Mouse (Mus musculus) hematopoietic multipotent progenitor cell, adult 10-12 weeks (in vitro differentiated cells): ENCODE results near the gene Wdr83os. TPM values are rescaled to one million over a fixed set of nuclear protein-coding genes. Genes with fewer than 3 reads are reported as not detected.

ENCODE experiments used
- polyA plus RNA-seq: library from polyadenylated mRNA; stranded (reverse); fragments of >175 nt; gene quantifications from 2 replicates; pipeline ENCODE4 v1.2.3, GENCODE M21; 2012; ENCODE audit warnings: low replicate concordance

Wdr83os gene
- 5.6 and 16.3 TPM in 2 replicates for polyA plus RNA-seq

GRCm38 (mm10) chr8:85080532-85081215 lies at the start of gene Wdr83os:
TSS of gene Wdr83os (plus strand) at chr8:85080740.

DNA sequence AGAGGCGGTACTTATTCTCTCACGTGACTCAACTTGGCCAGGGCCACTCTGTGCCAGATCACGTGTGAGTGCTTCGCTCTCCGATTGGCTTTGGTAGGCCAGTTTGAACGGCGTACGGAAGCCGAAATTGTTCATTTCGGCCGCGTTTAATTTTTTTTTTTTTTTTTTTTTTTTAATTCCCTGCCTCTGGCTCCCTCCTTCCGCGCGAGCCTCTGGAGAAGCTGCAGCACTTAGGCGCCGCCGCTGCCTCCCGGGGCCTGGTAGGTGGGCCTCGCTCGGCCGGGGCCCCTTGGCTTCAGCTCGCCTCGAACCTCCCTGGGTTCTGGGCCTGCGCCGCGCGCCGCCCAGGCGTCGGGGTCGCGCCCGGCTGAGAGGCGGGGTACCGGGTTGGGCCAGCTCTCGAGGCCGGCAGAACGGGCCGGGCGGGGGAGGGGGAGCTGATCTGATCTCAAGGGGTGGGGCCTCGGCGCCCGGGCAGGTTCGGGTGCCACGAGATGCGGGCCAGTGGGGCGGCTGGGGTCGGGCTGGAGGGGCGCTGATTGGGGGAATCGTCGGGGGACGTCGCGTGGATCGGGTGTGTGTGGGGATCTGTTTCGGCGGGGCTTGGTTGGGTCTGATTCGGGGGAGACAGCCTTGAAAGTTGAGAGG lies 43.7 kb upstream of the Wdr83os start, which contains the start of gene Tnpo2:
Tnpo2 (plus strand) TSS at position 198 of the 648 bp plus-strand sequence.

GRCm38 (mm10) chr8:85059879-85060616 lies 20.5 kb upstream of the Wdr83os start, which contains the start of gene Fbxw9:
TSS of gene Fbxw9 (plus strand) at chr8:85060055.

GRCm38 (mm10) chr8:85067982-85068381 lies 12.6 kb upstream of the Wdr83os start, which contains the start of gene Gm5741:
TSS of gene Gm5741 (minus strand) at chr8:85067982.

DNA sequence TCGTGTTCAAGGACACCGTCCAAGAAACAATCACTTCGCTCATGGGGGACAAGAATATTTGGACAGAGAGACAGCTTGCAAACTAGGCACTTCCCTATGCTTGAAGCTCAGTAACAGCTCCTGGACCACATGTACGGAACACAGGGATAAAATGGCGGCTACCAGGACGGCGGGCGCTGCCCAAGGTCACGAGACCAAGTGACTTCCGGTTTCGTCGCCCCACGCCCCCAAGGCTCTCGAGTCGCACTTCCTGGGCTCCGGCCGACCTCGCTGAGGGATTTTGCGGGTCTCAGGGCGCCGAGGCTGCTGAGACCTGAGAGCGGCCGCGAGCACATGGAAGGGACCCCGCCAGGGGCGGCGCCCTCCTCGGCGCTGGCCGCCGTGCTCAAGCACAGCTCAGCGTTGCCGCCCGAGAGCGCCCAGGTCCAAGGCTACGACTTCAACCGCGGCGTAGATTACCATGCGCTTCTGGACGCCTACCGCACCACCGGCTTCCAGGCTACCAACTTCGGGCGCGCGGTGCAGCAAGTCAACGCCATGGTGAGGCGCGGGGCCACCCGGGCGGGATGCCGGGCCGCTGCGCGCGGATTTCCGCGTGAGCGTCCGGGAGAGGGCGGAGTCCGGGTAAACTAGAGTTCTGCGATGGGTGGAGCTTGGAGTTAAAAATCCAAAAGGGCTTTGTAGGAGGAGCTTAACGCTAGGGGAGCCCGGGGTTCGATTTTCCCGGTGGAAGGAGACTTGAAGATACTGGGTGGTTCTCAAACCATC lies 8.8 kb upstream of the Wdr83os start, which contains the start of gene Dhps:
Dhps (plus strand) TSS at position 244 of the 768 bp plus-strand sequence.

GRCm38 (mm10) chr8:85081216-85081555 lies 646 bp downstream of the Wdr83os start, which contains the start of gene Wdr83:
TSS of gene Wdr83 (minus strand) at chr8:85081306.

GRCm38 (mm10) chr8:85083108-85083813 lies 2.7 kb downstream of the Wdr83os start, which contains the start of gene Man2b1:
TSS of gene Man2b1 (plus strand) at chr8:85083270.

DNA sequence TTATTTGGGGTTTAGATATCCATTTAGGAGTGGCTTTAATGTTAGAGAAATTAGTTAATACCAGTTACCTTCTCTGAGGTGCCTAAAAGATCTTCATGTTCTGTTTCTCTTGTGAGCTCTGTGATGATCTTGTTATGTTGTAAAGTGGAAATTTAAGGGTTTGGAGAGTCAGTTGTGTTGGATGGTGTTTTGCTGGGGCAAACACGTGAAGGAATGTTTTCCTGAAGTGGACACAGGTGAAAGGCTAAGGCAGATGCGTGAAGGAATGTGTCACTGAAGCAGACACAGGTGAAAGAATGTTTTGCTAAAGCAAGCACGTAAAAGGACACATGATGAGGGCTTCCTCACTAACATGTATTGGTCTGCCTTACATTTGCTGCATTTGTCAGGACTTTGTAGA lies 42.5 kb downstream of the Wdr83os start, which contains the start of gene Zfp791:
Zfp791 (minus strand) TSS at position 101 of the 400 bp plus-strand sequence.

Other genes with a start within 250 kb of the Wdr83os start
- gene Gadd45gip1, start 249.2 kb upstream of the Wdr83os start, polyA plus RNA-seq: 27.9 and 40.8 TPM in 2 replicates
- gene Rad23a, start 240.1 kb upstream of the Wdr83os start, polyA plus RNA-seq: 457 and 479 TPM in 2 replicates
- gene Calr, start 233.8 kb upstream of the Wdr83os start, polyA plus RNA-seq: 286 and 333 TPM in 2 replicates
- gene Farsa, start 223.8 kb upstream of the Wdr83os start, polyA plus RNA-seq: 28.3 and 50.1 TPM in 2 replicates
- gene Syce2, start 208.6 kb upstream of the Wdr83os start, polyA plus RNA-seq: 12.7 and 13.2 TPM in 2 replicates
- gene Gcdh, start 186.8 kb upstream of the Wdr83os start, polyA plus RNA-seq: 22.8 and 49.5 TPM in 2 replicates
- 15.8 and 107 TPM in 2 replicates for gene Klf1, start 178.8 kb upstream of the Wdr83os start, polyA plus RNA-seq
- gene Dnase2a, start 172.2 kb upstream of the Wdr83os start, polyA plus RNA-seq: 13.7 and 72.9 TPM in 2 replicates
- gene Mast1, start 143.4 kb upstream of the Wdr83os start, polyA plus RNA-seq: 1.4 and 2.3 TPM in 2 replicates
- gene Rtbdn, start 133.7 kb upstream of the Wdr83os start, polyA plus RNA-seq: not detected in 2 replicates
- gene Gm49661, start 111.3 kb upstream of the Wdr83os start, polyA plus RNA-seq: not detected in 2 replicates
- gene Prdx2, start 111.2 kb upstream of the Wdr83os start, polyA plus RNA-seq: 10.7 and 94.5 TPM in 2 replicates
- 196 and 282 TPM in 2 replicates for gene Rnaseh2a, start 111.0 kb upstream of the Wdr83os start, polyA plus RNA-seq
- gene Junb, start 102.0 kb upstream of the Wdr83os start, polyA plus RNA-seq: 324 and 1,538 TPM in 2 replicates
- gene Hook2, start 90.1 kb upstream of the Wdr83os start, polyA plus RNA-seq: 6.5 and 8.4 TPM in 2 replicates
- gene Best2, start 66.2 kb upstream of the Wdr83os start, polyA plus RNA-seq: not detected in 2 replicates
- 55.1 and 111 TPM in 2 replicates for gene Asna1, start 55.5 kb upstream of the Wdr83os start, polyA plus RNA-seq
- gene Trir, start 53.9 kb upstream of the Wdr83os start, polyA plus RNA-seq: 260 and 442 TPM in 2 replicates
- gene Tnpo2, start 43.8 kb upstream of the Wdr83os start, polyA plus RNA-seq: 9.5 and 12.9 TPM in 2 replicates
- 20.6 and 23.5 TPM in 2 replicates for gene Fbxw9, start 20.7 kb upstream of the Wdr83os start, polyA plus RNA-seq
- gene Gm5741, start 12.8 kb upstream of the Wdr83os start, polyA plus RNA-seq: 1.1 TPM in 1 of 2 replicates, not detected in the other
- gene Dhps, start 9.0 kb upstream of the Wdr83os start, polyA plus RNA-seq: 31.6 and 110 TPM in 2 replicates
- 8.9 and 19.5 TPM in 2 replicates for gene Wdr83, start 566 bp downstream of the Wdr83os start, polyA plus RNA-seq
- gene Man2b1, start 2.5 kb downstream of the Wdr83os start, polyA plus RNA-seq: 27.4 and 79.7 TPM in 2 replicates
- not detected in 2 replicates for gene Zfp791, start 42.4 kb downstream of the Wdr83os start, polyA plus RNA-seq
- gene Cks1brt, start 71.2 kb downstream of the Wdr83os start, polyA plus RNA-seq: not detected in 2 replicates
- gene Olfr371, start 145.2 kb downstream of the Wdr83os start, polyA plus RNA-seq: not detected in 2 replicates
- gene Orc6, start 218.9 kb downstream of the Wdr83os start, polyA plus RNA-seq: 0.11 and 5.3 TPM in 2 replicates
- gene Vps35, start 219.1 kb downstream of the Wdr83os start, polyA plus RNA-seq: 1.5 and 4.9 TPM in 2 replicates